Mouse (Mus musculus) lung, embryonic 16.5 days (tissue): ENCODE data around the gene Txlna. TPM values are rescaled to one million over a fixed set of nuclear protein-coding genes. Genes with fewer than 3 reads are reported as not detected.

Experiments used
- ATAC-seq: fragments of 200-750 bp; cut with Nextera tagmentation; 2 replicates; pipeline ENCODE4 v1.8.0; 2017; ENCODE audit warnings: low read depth, mild to moderate bottlenecking, moderate library complexity
- H3K27ac ChIP-seq: fragments of 300-500 bp; sonication (generic); 2 replicates; pipeline ENCODE4 v1.5.1; 2014; ENCODE audit warnings: mild to moderate bottlenecking, control low read depth, low read length
- H3K27me3 ChIP-seq: fragments of 300-500 bp; sonication (generic); 2 replicates; pipeline ENCODE4 v1.6.1; 2014; ENCODE audit warnings: low read depth, low read length, mixed read lengths; ENCODE audit not compliant: control insufficient read depth, insufficient read depth
- H3K36me3 ChIP-seq: fragments of 300-500 bp; sonication (generic); 2 replicates; pipeline ENCODE4 v1.6.1; 2014; ENCODE audit warnings: low read length; ENCODE audit not compliant: control insufficient read depth, insufficient read depth
- H3K4me1 ChIP-seq: fragments of 300-500 bp; sonication (generic); replicated peaks from 2 replicates; pipeline ENCODE4 v1.6.1; 2014; ENCODE audit warnings: low read length, mixed read lengths; ENCODE audit not compliant: control insufficient read depth, insufficient read depth
- H3K4me2 ChIP-seq: fragments of 300-500 bp; sonication (generic); 2 replicates; pipeline ENCODE4 v1.6.1; 2014; ENCODE audit warnings: low read depth, low read length, control low read depth
- H3K4me3 ChIP-seq: fragments of 300-500 bp; sonication (generic); 2 replicates; pipeline ENCODE4 v1.5.1; 2014; ENCODE audit warnings: mild to moderate bottlenecking, low read length, control low read depth
- H3K9ac ChIP-seq: fragments of 300-500 bp; sonication (generic); 2 replicates; pipeline ENCODE4 v1.6.1; 2014; ENCODE audit warnings: low read length, control low read depth
- H3K9me3 ChIP-seq: fragments of 300-500 bp; sonication (generic); 2 replicates; pipeline ENCODE4 v1.6.1; 2016; ENCODE audit warnings: low read length; ENCODE audit not compliant: control insufficient read depth
- WGBS: fragments of 180-500 bp; shearing (Covaris S2); extraction: QIAGEN DNeasy Blood & Tissue Kit; methylation state at CpG from one replicate; pipeline ENCODE4 v1.1.7; 2014; 5-methylcytosine and 5-hydroxymethylcytosine counted together
- polyA plus RNA-seq: library from polyadenylated mRNA; unstranded; fragments of >200 nt; fragmentation: Nextera tagmentation; extraction: Ambion mirVana; gene quantifications from 2 replicates; pipeline ENCODE4 v1.2.1, GENCODE M21; 2015

Gene Txlna
- polyA plus RNA-seq, 1 experiment from 2014 or later: 80.4 TPM

GRCm38 (mm10) chr4:129621283-129621841 is 19.5 kb downstream of the Txlna start:
- H3K27ac ChIP-seq: peak overlapping the region; percentile 65
- H3K4me1 ChIP-seq: peaks cover 32% of the 10 kb centered on the region
- 62% methylated on average over 8 of the region's 8 CpGs for WGBS
- 0 out of 2 replicates have a peak, but pooled peaks cover 2% of the 10 kb centered on the region for H3K36me3 ChIP-seq
- ATAC-seq: no peak
- H3K27me3 ChIP-seq: no peaks in the 10 kb centered on the region
- peak overlapping the region; percentile 13 for H3K4me3 ChIP-seq
- H3K9ac ChIP-seq: peak overlapping the region; percentile 25; the same call in 1 of the 2 replicates
- peak overlapping the region; percentile 11; the same call in 1 of the 2 replicates for H3K4me2 ChIP-seq
- no peaks in the 10 kb centered on the region for H3K9me3 ChIP-seq

- Histone ChIP-seq H3K9ac (peak overlapping the region; percentile 25; the same call in 1 of the 2 replicates), H3K9me3 (no peaks in the 10 kb centered on the region), H3K36me3 (peaks cover 6% of the 10 kb centered on the region; the same call in 1 of the 2 replicates), H3K4me2 (peak overlapping the region; percentile 11), H3K4me1 (peaks cover 32% of the 10 kb centered on the region), H3K27ac (peak overlapping the region; percentile 65), H3K4me3 (peak overlapping the region; percentile 13), H3K27me3 (no peaks in the 10 kb centered on the region)
- WGBS: 73% methylated on average over 11 of the region's 11 CpGs
- ATAC-seq: no peak
These were observed 20.2 kb downstream of the Txlna start for GRCm38 (mm10) chr4:129620419-129621282.

- H3K9ac ChIP-seq: peak within 1 kb of the TSS; percentile 84
- peaks cover 6% of the 10 kb centered on the region; the same call in 1 of the 2 replicates for H3K36me3 ChIP-seq
- peak; percentile 92 for ATAC-seq
- H3K27ac ChIP-seq: peak within 1 kb of the TSS; percentile 77
- H3K9me3 ChIP-seq: no peaks in the 10 kb centered on the region
- H3K4me2 ChIP-seq: peak within 1 kb of the TSS; percentile 66
- peak within 1 kb of the TSS; percentile 69 for H3K4me3 ChIP-seq
- peaks cover 19% of the 10 kb centered on the region for H3K4me1 ChIP-seq
- 3% methylated on average over 43 of the region's 44 CpGs for WGBS
- H3K27me3 ChIP-seq: no peaks in the 10 kb centered on the region
These were observed 21.8 kb downstream of the Txlna start, which contains the start of gene Iqcc for GRCm38 (mm10) chr4:129618786-129619691. TSS of gene Iqcc (minus strand) at chr4:129619099.

GRCm38 (mm10) chr4:129618031-129618430 is 22.8 kb downstream of the Txlna start:
- peaks cover 6% of the 10 kb centered on the region; the same call in 1 of the 2 replicates for H3K36me3 ChIP-seq
- H3K9me3 ChIP-seq: no peaks in the 10 kb centered on the region
- peaks cover 18% of the 10 kb centered on the region for H3K4me1 ChIP-seq
- ATAC-seq: no peak
- H3K4me3 ChIP-seq: peak overlapping the region; percentile 69
- H3K27me3 ChIP-seq: no peaks in the 10 kb centered on the region
- H3K9ac ChIP-seq: peak overlapping the region; percentile 84
- no peak overlapping the region for H3K27ac ChIP-seq
- WGBS: 93% methylated on average over 5 of the region's 5 CpGs
- H3K4me2 ChIP-seq: peak overlapping the region; percentile 66

- Histone ChIP-seq H3K4me1 (peaks cover 11% of the 10 kb centered on the region), H3K4me3 (no peak overlapping the region), H3K9me3 (no peaks in the 10 kb centered on the region), H3K36me3 (peaks cover 6% of the 10 kb centered on the region; the same call in 1 of the 2 replicates), H3K4me2 (no peak overlapping the region), H3K27ac (no peak overlapping the region), H3K27me3 (no peaks in the 10 kb centered on the region), H3K9ac (no peak overlapping the region)
- WGBS: 93% methylated on average over 7 of the region's 7 CpGs
- ATAC-seq: no peak
These were observed 23.7 kb downstream of the Txlna start for GRCm38 (mm10) chr4:129617121-129617641.

- Histone ChIP-seq H3K9ac (no peak overlapping the region), H3K4me3 (no peak overlapping the region), H3K9me3 (no peaks in the 10 kb centered on the region), H3K4me2 (no peak overlapping the region), H3K36me3 (peaks cover 6% of the 10 kb centered on the region; the same call in 1 of the 2 replicates), H3K4me1 (peaks cover 9% of the 10 kb centered on the region), H3K27me3 (no peaks in the 10 kb centered on the region), H3K27ac (no peak overlapping the region)
- ATAC-seq: no peak
- WGBS: 85% methylated on average over 3 of the region's 3 CpGs
These were observed 24.2 kb downstream of the Txlna start for GRCm38 (mm10) chr4:129616631-129617030.

- WGBS: 88% methylated on average over 9 of the region's 9 CpGs
- Histone ChIP-seq H3K4me2 (no peak overlapping the region), H3K4me1 (peaks cover 9% of the 10 kb centered on the region), H3K36me3 (peaks cover 6% of the 10 kb centered on the region; the same call in 1 of the 2 replicates), H3K9ac (no peak overlapping the region), H3K4me3 (no peak overlapping the region), H3K9me3 (no peaks in the 10 kb centered on the region), H3K27me3 (no peaks in the 10 kb centered on the region), H3K27ac (no peak overlapping the region)
- ATAC-seq: no peak
These were observed 25.0 kb downstream of the Txlna start for GRCm38 (mm10) chr4:129615801-129616290.

GRCm38 (mm10) chr4:129614093-129614492 is 26.8 kb downstream of the Txlna start, which contains the start of gene Dcdc2b:
TSS of gene Dcdc2b (minus strand) at chr4:129614257.
- H3K9ac ChIP-seq: no peak within 1 kb of the TSS

More at GRCm38 (mm10) chr4:129614093-129614492, 26.8 kb downstream of the Txlna start, which contains the start of gene Dcdc2b:
- Histone ChIP-seq H3K4me3 (no peak within 1 kb of the TSS), H3K4me1 (peaks cover 6% of the 10 kb centered on the region), H3K9me3 (no peaks in the 10 kb centered on the region), H3K4me2 (no peak within 1 kb of the TSS), H3K27me3 (no peaks in the 10 kb centered on the region), H3K36me3 (peaks cover 6% of the 10 kb centered on the region; the same call in 1 of the 2 replicates), H3K27ac (no peak within 1 kb of the TSS)
- no peak for ATAC-seq
- 67% methylated on average over 6 of the region's 6 CpGs for WGBS
